Mouse (Mus musculus) left cerebral cortex, postnatal 4 days (tissue): Measurements from ENCODE around the gene Igfbpl1. TPM values are rescaled to one million over a fixed set of nuclear protein-coding genes. Genes with fewer than 3 reads are reported as not detected.
A peak's percentile ranks its signal among the peaks of the same experiment; 100 is the strongest.

Experiments
- DNase-seq: peaks from one replicate; pipeline ENCODE4 v3.0.0-alpha.2; 2022
- intact Hi-C: fragments of 180-260 bp; cut with DNase I; formaldehyde crosslinking; loops from one replicate; pipeline ENCODE4 v1.15.1; 2025
- total RNA-seq, 2 experiments: library from RNA; stranded (reverse); gene quantifications; 2 replicates each; pipeline ENCODE4 v1.2.3; 2021

The Igfbpl1 gene
- total RNA-seq, 2 experiments from 2014 or later, result 35.5 to 36.2 TPM

GRCm38 (mm10) chr4:45783671-45784070 lies 43.1 kb downstream of the Igfbpl1 start:
- intact Hi-C loops, result no loop called here
- no peak for DNase-seq

- intact Hi-C loops, result loop anchor here (5.0 kb wide), 1 partner anchor 354 kb away; no protein-coding TSS in a partner anchor
- peak; percentile 76 for DNase-seq
These were observed 55.1 kb downstream of the Igfbpl1 start for GRCm38 (mm10) chr4:45771619-45772018.

- DNase-seq, result no peak
- intact Hi-C loops, result loop anchor here (5.0 kb wide), 1 partner anchor 354 kb away; no protein-coding TSS in a partner anchor
These were observed 55.5 kb downstream of the Igfbpl1 start for GRCm38 (mm10) chr4:45771173-45771572.

GRCm38 (mm10) chr4:45770638-45771033 lies 56.1 kb downstream of the Igfbpl1 start:
- intact Hi-C loops, result loop anchor here (5.0 kb wide), 1 partner anchor 353 kb away; no protein-coding TSS in a partner anchor

GRCm38 (mm10) chr4:45769791-45770637 lies 56.7 kb downstream of the Igfbpl1 start:
- intact Hi-C loops, result loop anchor here (5.0 kb wide), 2 partner anchors 238 to 353 kb away; partner anchors contain the start of gene Shb
- DNase-seq, result no peak

More at GRCm38 (mm10) chr4:45770638-45771033, 56.1 kb downstream of the Igfbpl1 start:
- no peak for DNase-seq

GRCm38 (mm10) chr4:45769141-45769540 lies 57.6 kb downstream of the Igfbpl1 start:
- intact Hi-C loops, result loop anchor here (5.0 kb wide), 1 partner anchor 237 kb away; the partner anchor contains the start of gene Shb
- no peak for DNase-seq

GRCm38 (mm10) chr4:45767891-45768558 lies 58.7 kb downstream of the Igfbpl1 start:
- intact Hi-C loops, result loop anchor here (5.0 kb wide), 1 partner anchor 236 kb away; the partner anchor contains the start of gene Shb
- DNase-seq, result peak; percentile 48

GRCm38 (mm10) chr4:45766774-45767173 lies 59.9 kb downstream of the Igfbpl1 start:
- intact Hi-C loops, result loop anchor here (5.0 kb wide), 1 partner anchor 234 kb away; the partner anchor contains the start of gene Shb
- DNase-seq, result no peak

GRCm38 (mm10) chr4:45765565-45766201 lies 61.0 kb downstream of the Igfbpl1 start:
- DNase-seq, result peak; percentile 31
- intact Hi-C loops, result loop anchor here (5.0 kb wide), 1 partner anchor 233 kb away; the partner anchor contains the start of gene Shb

GRCm38 (mm10) chr4:45765121-45765564 lies 61.6 kb downstream of the Igfbpl1 start:
- DNase-seq, result no peak
- intact Hi-C loops, result loop anchor here (5.0 kb wide), 1 partner anchor 233 kb away; the partner anchor contains the start of gene Shb

GRCm38 (mm10) chr4:45764141-45764494 lies 62.6 kb downstream of the Igfbpl1 start:
- DNase-seq, result no peak
- intact Hi-C loops, result no loop called here

- intact Hi-C loops, result no loop called here
- DNase-seq, result peak; percentile 39
These were observed 63.2 kb downstream of the Igfbpl1 start for GRCm38 (mm10) chr4:45763288-45764140.

- intact Hi-C loops, result no loop called here
These were observed 64.1 kb downstream of the Igfbpl1 start for GRCm38 (mm10) chr4:45762600-45762999.

More at GRCm38 (mm10) chr4:45762600-45762999, 64.1 kb downstream of the Igfbpl1 start:
- no peak for DNase-seq

Other genes with a start within 250 kb of the Igfbpl1 start
- 10 to 100 TPM; 27.9 to 28.0 TPM for gene Aldh1b1, start 27.9 kb downstream of the Igfbpl1 start, total RNA-seq
- gene Stra6l, start 21.7 kb upstream of the Igfbpl1 start, total RNA-seq, result under 1 TPM; 0.16 to 0.20 TPM
- under 1 TPM; 0.28 to 0.79 TPM for gene Ccdc180, start 63.4 kb upstream of the Igfbpl1 start, total RNA-seq
- gene Tdrd7, start 138.4 kb upstream of the Igfbpl1 start, total RNA-seq, result 10 to 100 TPM; 26.1 to 29.2 TPM
- gene Tmod1, start 212.0 kb upstream of the Igfbpl1 start, total RNA-seq, result 1 to 10 TPM; 2.4 to 3.4 TPM